Mouse (Mus musculus) midbrain, embryonic 15.5 days (tissue): ENCODE data around the gene D130052B06Rik. TPM values are rescaled to one million over a fixed set of nuclear protein-coding genes. Genes with fewer than 3 reads are reported as not detected.

ENCODE experiments used
- ATAC-seq: fragments of 200-750 bp; cut with Nextera tagmentation; replicated peaks from 2 replicates; pipeline ENCODE4 v1.8.0; 2017; ENCODE audit warnings: moderate TSS enrichment
- H3K27ac ChIP-seq: fragments of 300-500 bp; sonication (generic); 2 replicates; pipeline ENCODE4 v1.5.1; 2015; ENCODE audit warnings: mild to moderate bottlenecking, inconsistent platforms
- H3K27me3 ChIP-seq: fragments of 300-500 bp; sonication (generic); replicated peaks from 2 replicates; pipeline ENCODE4 v1.6.1; 2015; ENCODE audit warnings: inconsistent platforms
- H3K36me3 ChIP-seq: fragments of 300-500 bp; sonication (generic); replicated peaks from 2 replicates; pipeline ENCODE4 v1.6.1; 2015; ENCODE audit warnings: inconsistent platforms
- H3K4me1 ChIP-seq: fragments of 300-500 bp; sonication (generic); 2 replicates; pipeline ENCODE4 v1.6.1; 2015; ENCODE audit warnings: inconsistent platforms
- H3K4me2 ChIP-seq: fragments of 300-500 bp; sonication (generic); 2 replicates; pipeline ENCODE4 v1.6.1; 2015; ENCODE audit warnings: inconsistent platforms, mild to moderate bottlenecking, moderate library complexity
- H3K4me3 ChIP-seq: fragments of 300-500 bp; sonication (generic); 2 replicates; pipeline ENCODE4 v1.5.1; 2015; ENCODE audit warnings: mild to moderate bottlenecking, inconsistent platforms
- H3K9ac ChIP-seq: fragments of 300-500 bp; sonication (generic); 2 replicates; pipeline ENCODE4 v1.6.1; 2015; ENCODE audit warnings: mild to moderate bottlenecking, inconsistent platforms
- H3K9me3 ChIP-seq: fragments of 300-500 bp; sonication (generic); 2 replicates; pipeline ENCODE4 v1.6.1; 2016; ENCODE audit warnings: inconsistent platforms
- WGBS: fragments of 180-500 bp; shearing (Covaris S2); methylation state at CpG from one replicate; pipeline ENCODE4 v1.1.7; 2015; ENCODE audit warnings: mixed read lengths; 5-methylcytosine and 5-hydroxymethylcytosine counted together
- polyA plus RNA-seq: library from polyadenylated mRNA; unstranded; fragments of >200 nt; fragmentation: Nextera tagmentation; extraction: Ambion mirVana; gene quantifications from 2 replicates; pipeline ENCODE4 v1.2.1, GENCODE M21; 2015

D130052B06Rik gene
- polyA plus RNA-seq, 1 experiment from 2014 or later = not detected

- Histone ChIP-seq H3K36me3 (no peaks in the 10 kb centered on the region), H3K27me3 (no peaks in the 10 kb centered on the region), H3K27ac (no peak overlapping the region), H3K9me3 (no peaks in the 10 kb centered on the region), H3K9ac (no peak overlapping the region), H3K4me2 (no peak overlapping the region), H3K4me3 (no peak overlapping the region), H3K4me1 (peaks cover 6% of the 10 kb centered on the region; the same call in 1 of the 2 replicates)
- WGBS = 65% methylated on average over 10 of the region's 10 CpGs
- ATAC-seq = no peak
Observed at GRCm38 (mm10) chr11:33670105-33670965, 71.2 kb downstream of the D130052B06Rik start.

Other genes with a start within 250 kb of the D130052B06Rik start
- gene Ranbp17, start 85.6 kb upstream of the D130052B06Rik start, polyA plus RNA-seq = 6.3 and 6.7 TPM in 2 replicates
- 0.05 TPM in 1 of 2 replicates, not detected in the other for gene Gabrp, start 20.3 kb upstream of the D130052B06Rik start, polyA plus RNA-seq